Mouse (Mus musculus) neural tube, embryonic 10.5 days (tissue): ENCODE results near the gene Tmem236.
"Not testable (repeated sequence)": the region's sequence is repeated elsewhere in the genome, so short reads cannot be mapped to it uniquely, and the experiment has no call there.

Experiments
- DNase-seq: peaks from one replicate; pipeline ENCODE4 v3.0.0-alpha.2; 2017; ENCODE audit warnings: low spot score; ENCODE audit errors: extremely low spot score

Tmem236 gene

GRCm38 (mm10) chr2:14191601-14192000 lies 17.3 kb downstream of the Tmem236 start:
- DNase-seq = no peak

GRCm38 (mm10) chr2:14192046-14192445 lies 17.7 kb downstream of the Tmem236 start:
- DNase-seq = no peak

GRCm38 (mm10) chr2:14198325-14198903 lies 24.1 kb downstream of the Tmem236 start:
- DNase-seq = not testable (repeated sequence)

GRCm38 (mm10) chr2:14199621-14200020 lies 25.3 kb downstream of the Tmem236 start:
- no peak for DNase-seq

- DNase-seq = not testable (repeated sequence)
Measured at GRCm38 (mm10) chr2:14200879-14201445, 26.6 kb downstream of the Tmem236 start.

GRCm38 (mm10) chr2:14204308-14204707 lies 30.0 kb downstream of the Tmem236 start:
- no peak for DNase-seq

GRCm38 (mm10) chr2:14206798-14207197 lies 32.5 kb downstream of the Tmem236 start:
- no peak for DNase-seq

- DNase-seq = no peak
Measured at GRCm38 (mm10) chr2:14210731-14211130, 36.4 kb downstream of the Tmem236 start.

- DNase-seq = no peak
Measured at GRCm38 (mm10) chr2:14211606-14212005, 37.3 kb downstream of the Tmem236 start.

- no peak for DNase-seq
Measured at GRCm38 (mm10) chr2:14214764-14215163, 40.4 kb downstream of the Tmem236 start.

GRCm38 (mm10) chr2:14216653-14217052 lies 42.3 kb downstream of the Tmem236 start:
- no peak for DNase-seq

GRCm38 (mm10) chr2:14218126-14218525 lies 43.8 kb downstream of the Tmem236 start:
- DNase-seq = no peak

- no peak for DNase-seq
Measured at GRCm38 (mm10) chr2:14224387-14224786, 50.1 kb downstream of the Tmem236 start.

- no peak for DNase-seq
Measured at GRCm38 (mm10) chr2:14228495-14228894, 54.2 kb downstream of the Tmem236 start.

GRCm38 (mm10) chr2:14229149-14229548 lies 54.8 kb downstream of the Tmem236 start, which contains the start of gene Mrc1:
Gene Mrc1, plus strand, starts transcription at chr2:14229392.
- DNase-seq = no peak

GRCm38 (mm10) chr2:14229979-14230378 lies 55.7 kb downstream of the Tmem236 start:
- no peak for DNase-seq

- DNase-seq = no peak
Measured at GRCm38 (mm10) chr2:14232897-14233296, 58.6 kb downstream of the Tmem236 start.

- no peak for DNase-seq
Measured at GRCm38 (mm10) chr2:14233983-14234382, 59.7 kb downstream of the Tmem236 start.

GRCm38 (mm10) chr2:14235319-14235718 lies 61.0 kb downstream of the Tmem236 start:
- no peak for DNase-seq

- DNase-seq = no peak
Measured at GRCm38 (mm10) chr2:14236920-14237319, 62.6 kb downstream of the Tmem236 start.

- no peak for DNase-seq
Measured at GRCm38 (mm10) chr2:14237723-14238122, 63.4 kb downstream of the Tmem236 start.

GRCm38 (mm10) chr2:14239151-14239550 lies 64.8 kb downstream of the Tmem236 start:
- no peak for DNase-seq

- DNase-seq = no peak
Measured at GRCm38 (mm10) chr2:14244157-14244556, 69.8 kb downstream of the Tmem236 start.
